Mouse (Mus musculus): ENCODE measurements around the gene Runx1. TPM values are rescaled to one million over a fixed set of nuclear protein-coding genes. Genes with fewer than 3 reads are reported as not detected.

The Runx1 gene
- polyA plus RNA-seq, 1 experiment from 2014 or later, result 4.5 TPM

DNA sequence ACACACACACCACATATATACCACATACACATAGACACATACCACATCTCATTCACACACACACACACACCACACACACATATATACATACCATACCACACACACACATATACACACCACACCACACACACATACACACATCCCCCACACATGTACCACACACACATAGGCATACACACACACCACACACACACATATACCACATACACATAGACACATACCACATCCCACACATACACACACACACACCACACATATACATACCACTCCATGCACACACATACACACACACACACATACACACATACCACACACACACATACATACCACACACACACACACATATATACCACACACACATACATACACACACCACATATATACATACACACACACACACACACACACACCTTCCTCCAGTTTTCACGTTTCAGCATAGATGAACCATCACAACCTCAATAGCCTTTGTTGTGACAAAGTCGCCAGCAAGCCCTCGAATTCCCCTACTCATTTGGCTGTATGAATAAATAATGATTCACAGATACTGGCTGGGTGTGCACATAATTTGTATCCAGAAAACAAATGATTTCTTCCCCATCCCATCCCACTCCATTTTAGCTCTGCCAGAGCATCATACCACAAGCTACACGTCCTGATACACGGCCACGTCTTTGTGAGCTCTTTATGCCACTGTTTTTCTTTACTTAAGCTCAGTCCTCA is 1.8 kb downstream of the Runx1 start:
- H3K27me3 ChIP-seq (replicated peaks), result no peaks in the 10 kb centered on the region
- H3K4me2 ChIP-seq (replicated peaks), result no peak overlapping the region
- no peak overlapping the region for H3K4me3 ChIP-seq
- WGBS, result 90% methylated on average over 6 of the region's 6 CpGs
- no peak overlapping the region for H3K27ac ChIP-seq
- H3K36me3 ChIP-seq, result no peaks in the 10 kb centered on the region
- H3K4me1 ChIP-seq, result peaks cover 14% of the 10 kb centered on the region
- ATAC-seq (ENCODE audit: low FRiP score, low read depth), result no peak
- no peak overlapping the region for H3K9ac ChIP-seq
- H3K9me3 ChIP-seq, result no peaks in the 10 kb centered on the region

DNA sequence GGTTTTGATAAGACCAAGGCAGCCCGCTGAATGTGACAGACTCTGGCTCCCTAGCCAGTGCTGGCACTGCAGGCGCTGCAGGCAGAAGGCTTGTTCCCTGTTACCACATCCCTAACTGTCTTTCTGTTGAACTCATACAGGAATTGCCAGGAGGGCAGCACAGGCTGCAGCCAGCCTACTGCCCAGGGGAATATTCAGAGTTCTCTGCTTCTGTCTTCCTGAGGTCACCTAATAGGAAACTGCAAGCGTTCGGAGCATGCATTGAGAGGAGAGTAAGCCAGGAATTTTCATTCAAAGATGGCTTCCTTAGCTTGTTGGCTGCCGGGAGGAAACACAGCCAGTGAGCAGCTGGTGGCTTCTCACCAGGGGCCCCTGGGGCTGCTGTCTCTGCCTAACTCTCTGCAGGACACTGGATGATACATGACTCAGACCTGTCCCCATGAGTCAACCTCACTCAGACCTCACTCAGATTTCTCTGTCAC is 2.5 kb downstream of the Runx1 start:
- Histone ChIP-seq H3K4me2 (replicated peaks) (no peak overlapping the region), H3K9me3 (no peaks in the 10 kb centered on the region), H3K27ac (no peak overlapping the region), H3K4me3 (no peak overlapping the region), H3K27me3 (replicated peaks) (no peaks in the 10 kb centered on the region), H3K36me3 (no peaks in the 10 kb centered on the region), H3K9ac (no peak overlapping the region), H3K4me1 (peaks cover 14% of the 10 kb centered on the region)
- no peak for ATAC-seq (ENCODE audit: low FRiP score, low read depth)
- WGBS, result 49% methylated on average over 5 of the region's 5 CpGs

DNA sequence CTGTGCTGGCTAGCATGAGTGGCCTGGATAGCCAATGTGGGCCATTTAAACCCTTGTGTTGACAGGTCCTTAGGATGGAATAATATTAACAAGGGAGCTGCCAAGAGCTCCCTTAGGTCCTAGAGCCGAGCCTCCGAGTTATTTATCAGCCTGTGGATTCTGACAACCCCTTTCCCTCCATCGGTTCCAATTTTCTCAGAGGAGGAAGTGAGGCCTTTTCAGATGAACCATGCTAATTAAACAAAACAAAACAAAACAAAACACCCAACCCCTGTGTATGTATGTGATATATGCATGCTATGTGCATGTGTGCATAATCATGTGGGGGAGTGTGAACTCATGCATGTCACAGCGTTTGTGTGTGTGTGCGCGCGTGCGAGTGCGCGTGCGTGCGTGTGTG is 3.3 kb downstream of the Runx1 start:
- no peaks in the 10 kb centered on the region for H3K27me3 ChIP-seq (replicated peaks)
- no peaks in the 10 kb centered on the region for H3K36me3 ChIP-seq
- no peaks in the 10 kb centered on the region for H3K9me3 ChIP-seq
- H3K27ac ChIP-seq, result no peak overlapping the region
- no peak overlapping the region for H3K9ac ChIP-seq
- 86% methylated on average over 12 of the region's 12 CpGs for WGBS
- peaks cover 14% of the 10 kb centered on the region for H3K4me1 ChIP-seq
- no peak overlapping the region for H3K4me2 ChIP-seq (replicated peaks)
- H3K4me3 ChIP-seq, result no peak overlapping the region
- no peak for ATAC-seq (ENCODE audit: low FRiP score, low read depth)

DNA sequence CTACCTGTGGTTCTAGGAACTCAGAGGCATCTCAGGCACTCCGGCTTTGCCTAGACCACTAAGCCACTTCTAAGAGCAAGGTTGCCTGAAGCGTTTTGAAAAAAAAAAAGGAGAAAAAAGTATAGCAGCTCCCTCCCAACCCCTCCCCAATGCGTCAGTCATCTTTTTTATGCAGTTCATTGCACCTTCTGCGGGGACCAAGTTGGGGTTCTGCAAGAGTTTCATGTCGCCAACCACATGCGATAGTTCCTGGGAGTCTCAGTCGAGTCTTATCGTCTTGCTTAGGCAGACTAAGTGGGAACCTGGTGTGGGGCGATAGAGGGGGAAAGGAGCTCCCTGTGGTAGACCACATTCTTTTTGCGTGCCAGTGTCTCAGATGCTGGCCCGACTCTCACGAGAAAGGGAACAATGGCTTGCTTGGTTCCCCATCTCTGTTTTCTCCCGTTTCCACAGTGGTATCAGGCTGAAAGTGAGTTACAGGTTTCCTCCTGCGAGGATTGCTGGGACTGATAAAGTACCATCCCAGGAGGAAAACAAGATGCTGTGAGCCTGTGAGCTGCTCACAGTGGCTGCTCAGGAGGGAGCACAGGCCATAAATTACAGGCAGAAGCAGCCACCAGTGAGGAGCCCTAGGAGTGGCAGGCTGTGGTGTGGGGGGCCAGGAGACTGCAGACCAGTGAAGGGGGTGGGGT is 3.9 kb downstream of the Runx1 start:
- H3K4me3 ChIP-seq, result no peak overlapping the region
- ATAC-seq (ENCODE audit: low FRiP score, low read depth), result no peak
- H3K9me3 ChIP-seq, result no peaks in the 10 kb centered on the region
- H3K9ac ChIP-seq, result no peak overlapping the region
- no peaks in the 10 kb centered on the region for H3K36me3 ChIP-seq
- 55% methylated on average over 14 of the region's 14 CpGs for WGBS
- H3K27ac ChIP-seq, result no peak overlapping the region
- H3K4me1 ChIP-seq, result peaks cover 14% of the 10 kb centered on the region
- H3K27me3 ChIP-seq (replicated peaks), result no peaks in the 10 kb centered on the region
- no peak overlapping the region for H3K4me2 ChIP-seq (replicated peaks)

DNA sequence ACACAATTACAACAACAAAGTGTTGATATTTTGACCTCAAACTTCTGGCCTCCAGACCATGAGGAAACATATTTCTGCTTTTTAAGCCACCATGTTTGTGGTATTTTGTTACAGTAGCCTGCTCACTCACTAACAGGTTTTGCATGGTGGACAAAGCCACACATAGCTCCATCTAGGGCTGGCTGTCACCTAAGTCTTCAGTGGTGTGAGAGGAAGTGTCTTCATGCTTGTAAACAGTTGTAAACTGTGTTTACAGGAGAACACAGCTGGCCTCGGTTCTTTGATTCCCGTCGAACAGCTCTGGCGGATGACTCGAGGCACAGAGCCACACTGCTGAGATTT is 4.4 kb downstream of the Runx1 start:
- Histone ChIP-seq H3K4me3 (no peak overlapping the region), H3K4me2 (replicated peaks) (no peak overlapping the region), H3K27ac (no peak overlapping the region), H3K9ac (no peak overlapping the region), H3K27me3 (replicated peaks) (no peaks in the 10 kb centered on the region), H3K4me1 (peaks cover 14% of the 10 kb centered on the region), H3K9me3 (no peaks in the 10 kb centered on the region), H3K36me3 (no peaks in the 10 kb centered on the region)
- no peak for ATAC-seq (ENCODE audit: low FRiP score, low read depth)
- 54% methylated on average over 5 of the region's 5 CpGs for WGBS

DNA sequence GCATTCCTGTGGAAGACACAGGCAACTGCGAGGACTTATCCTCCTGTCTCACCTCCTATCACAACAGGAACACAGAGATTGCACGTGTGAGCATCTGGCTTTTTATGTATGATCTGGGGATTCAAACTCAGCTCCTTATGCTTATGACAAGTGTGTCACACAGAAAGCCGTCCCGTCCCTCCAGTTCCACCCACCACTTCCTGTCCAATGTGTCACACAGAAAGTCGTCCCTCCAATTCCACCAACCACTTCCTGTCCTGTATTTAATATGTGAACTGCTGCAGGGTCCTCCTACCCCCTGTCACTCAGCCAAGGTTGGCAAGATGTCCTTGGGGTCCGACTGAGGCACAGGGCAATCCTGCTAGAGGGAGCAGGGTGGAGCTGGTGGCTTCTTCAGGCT is 5.5 kb downstream of the Runx1 start:
- Histone ChIP-seq H3K9ac (no peak overlapping the region), H3K27ac (no peak overlapping the region), H3K4me1 (peaks cover 14% of the 10 kb centered on the region), H3K27me3 (replicated peaks) (no peaks in the 10 kb centered on the region), H3K4me2 (replicated peaks) (no peak overlapping the region), H3K4me3 (no peak overlapping the region), H3K36me3 (no peaks in the 10 kb centered on the region), H3K9me3 (no peaks in the 10 kb centered on the region)
- ATAC-seq (ENCODE audit: low FRiP score, low read depth), result no peak
- WGBS, result 89% methylated on average over 6 of the region's 6 CpGs

DNA sequence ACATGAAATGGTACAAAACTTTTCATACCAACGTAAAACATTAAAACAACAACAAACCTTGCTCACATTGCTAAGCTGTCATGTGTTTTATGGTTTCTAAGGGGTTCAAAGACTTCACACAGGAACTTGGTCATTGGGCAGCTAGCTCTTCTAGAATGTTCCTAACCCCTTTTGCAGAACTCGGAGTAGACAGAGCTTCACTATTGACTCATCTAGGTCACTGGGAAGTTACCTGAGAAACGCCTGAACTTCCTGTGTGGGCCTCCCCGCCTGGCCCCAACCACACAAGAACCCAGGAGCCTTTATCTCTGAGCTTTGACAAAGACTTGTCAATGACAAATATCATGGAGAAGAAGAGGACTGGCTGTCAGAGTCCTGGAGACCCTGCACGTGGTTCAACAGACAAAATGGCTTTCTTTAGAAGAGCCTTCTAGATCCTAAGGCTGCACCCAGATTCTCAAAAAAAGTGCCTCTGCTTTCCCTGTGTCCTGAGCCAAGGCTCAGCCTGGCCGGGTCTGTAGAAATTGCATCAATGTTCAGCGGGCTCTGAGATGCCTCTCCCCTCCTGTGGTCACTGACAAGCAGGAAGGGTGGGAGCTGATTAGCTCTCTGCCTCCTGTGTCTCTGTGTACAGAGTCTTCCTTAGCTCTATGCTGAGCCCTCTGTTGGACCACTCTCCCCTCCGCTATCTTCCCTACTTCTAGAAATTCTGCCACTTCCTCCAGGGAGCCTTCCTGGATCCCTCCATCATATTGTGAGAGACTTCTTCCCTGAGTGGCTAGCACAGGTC is 7.3 kb downstream of the Runx1 start:
- Histone ChIP-seq H3K27ac (no peak overlapping the region), H3K4me1 (peaks cover 14% of the 10 kb centered on the region), H3K36me3 (no peaks in the 10 kb centered on the region), H3K4me3 (no peak overlapping the region), H3K27me3 (replicated peaks) (no peaks in the 10 kb centered on the region), H3K9ac (no peak overlapping the region), H3K9me3 (no peaks in the 10 kb centered on the region), H3K4me2 (replicated peaks) (no peak overlapping the region)
- ATAC-seq (ENCODE audit: low FRiP score, low read depth), result no peak
- WGBS, result 84% methylated on average over 8 of the region's 8 CpGs

DNA sequence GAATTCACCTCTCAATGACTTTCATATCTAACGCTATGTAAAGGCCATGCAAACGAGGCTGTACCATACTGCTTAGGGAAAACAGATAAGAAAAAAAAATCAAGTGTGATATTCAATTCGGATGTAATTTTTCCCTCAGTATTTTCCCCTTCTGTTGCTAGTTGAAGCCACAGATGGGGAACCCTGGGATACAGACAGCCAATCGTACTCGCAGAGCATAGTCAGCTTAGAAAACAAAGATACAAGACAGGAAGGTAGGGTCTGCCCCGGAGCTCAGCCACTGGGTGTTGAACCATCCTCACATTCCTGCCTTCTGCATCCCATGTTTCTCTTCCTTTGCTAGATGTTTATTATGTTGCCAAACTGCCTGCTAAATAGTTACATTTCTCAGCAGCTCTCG is 9.9 kb downstream of the Runx1 start:
- H3K9ac ChIP-seq, result no peak overlapping the region
- H3K9me3 ChIP-seq, result no peaks in the 10 kb centered on the region
- ATAC-seq (ENCODE audit: low FRiP score, low read depth), result no peak
- WGBS, result 91% methylated on average over 7 of the region's 7 CpGs
- H3K36me3 ChIP-seq, result no peaks in the 10 kb centered on the region
- H3K4me2 ChIP-seq (replicated peaks), result no peak overlapping the region
- no peak overlapping the region for H3K4me3 ChIP-seq
- no peaks in the 10 kb centered on the region for H3K4me1 ChIP-seq
- H3K27me3 ChIP-seq (replicated peaks), result no peaks in the 10 kb centered on the region
- no peak overlapping the region for H3K27ac ChIP-seq

DNA sequence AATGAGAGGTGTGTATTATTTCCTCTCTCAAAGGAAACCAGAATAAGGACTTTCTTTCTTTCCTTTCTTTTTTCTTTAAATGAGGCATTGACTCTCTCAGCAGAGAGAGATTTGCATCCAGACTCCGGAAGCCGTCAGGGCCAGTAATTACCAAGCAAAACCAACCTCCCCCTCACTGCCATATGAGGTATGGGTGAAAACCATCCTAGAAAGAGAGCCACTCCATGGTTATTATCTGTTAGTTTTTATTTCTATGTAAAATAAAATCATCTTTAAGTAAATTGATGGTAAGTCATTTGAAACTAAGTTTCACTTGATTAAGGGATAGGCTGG is 10.8 kb downstream of the Runx1 start:
- ATAC-seq (ENCODE audit: low FRiP score, low read depth), result no peak

DNA sequence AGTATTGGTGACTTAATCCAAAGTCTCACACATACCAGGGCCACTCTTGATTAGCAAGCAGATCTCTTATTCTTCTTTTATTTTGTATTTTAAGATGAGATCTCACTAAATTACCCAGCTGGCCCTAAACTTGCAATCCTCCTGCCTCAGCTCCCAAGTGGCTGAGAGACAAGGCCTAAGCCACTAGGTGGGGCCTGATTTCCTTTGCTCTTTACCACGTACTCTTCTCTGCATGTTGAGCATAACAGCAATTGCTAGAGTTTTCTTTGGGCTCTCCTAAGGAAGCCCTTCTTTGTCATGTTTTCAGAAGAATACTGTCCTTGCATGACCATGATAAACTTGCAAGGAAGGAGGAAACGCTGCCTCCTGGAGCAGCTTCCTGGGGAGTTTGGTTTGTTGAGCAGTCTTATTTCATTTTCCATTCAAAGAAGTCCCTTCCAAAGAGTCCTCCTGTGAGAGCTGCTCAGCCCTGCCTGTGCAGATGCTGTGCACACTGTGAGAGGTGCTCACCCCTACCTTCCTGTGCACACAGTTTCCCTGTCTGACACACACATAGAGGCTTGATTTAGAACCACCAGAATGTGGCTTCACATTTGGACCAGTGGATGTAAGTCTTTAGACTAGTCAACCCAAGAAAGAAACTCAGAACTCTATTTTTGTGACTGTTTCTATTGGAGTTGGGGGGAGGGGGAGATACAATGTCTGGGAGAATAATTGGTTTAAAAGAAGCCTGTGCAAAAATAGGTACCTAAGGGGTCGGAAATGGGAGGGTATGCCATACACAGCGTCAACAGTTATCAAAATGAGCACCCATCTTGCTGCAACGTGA is 11.4 kb downstream of the Runx1 start:
- no peak overlapping the region for H3K4me3 ChIP-seq
- ATAC-seq (ENCODE audit: low FRiP score, low read depth), result no peak
- no peaks in the 10 kb centered on the region for H3K9me3 ChIP-seq
- H3K4me1 ChIP-seq, result 0 out of 2 replicates have a peak, but pooled peaks cover under 1% of the 10 kb centered on the region
- no peak overlapping the region for H3K4me2 ChIP-seq (replicated peaks)
- no peaks in the 10 kb centered on the region for H3K36me3 ChIP-seq
- WGBS, result 76% methylated on average over 5 of the region's 5 CpGs
- no peaks in the 10 kb centered on the region for H3K27me3 ChIP-seq (replicated peaks)
- no peak overlapping the region for H3K9ac ChIP-seq
- no peak overlapping the region for H3K27ac ChIP-seq

More for the DNA sequence above, 10.8 kb downstream of the Runx1 start:
- Histone ChIP-seq H3K9me3 (no peaks in the 10 kb centered on the region), H3K27me3 (replicated peaks) (no peaks in the 10 kb centered on the region), H3K4me1 (no peaks in the 10 kb centered on the region), H3K36me3 (no peaks in the 10 kb centered on the region), H3K27ac (no peak overlapping the region), H3K4me2 (replicated peaks) (no peak overlapping the region), H3K9ac (no peak overlapping the region), H3K4me3 (no peak overlapping the region)
- WGBS, result 70% methylated on average over 2 of the region's 2 CpGs

DNA sequence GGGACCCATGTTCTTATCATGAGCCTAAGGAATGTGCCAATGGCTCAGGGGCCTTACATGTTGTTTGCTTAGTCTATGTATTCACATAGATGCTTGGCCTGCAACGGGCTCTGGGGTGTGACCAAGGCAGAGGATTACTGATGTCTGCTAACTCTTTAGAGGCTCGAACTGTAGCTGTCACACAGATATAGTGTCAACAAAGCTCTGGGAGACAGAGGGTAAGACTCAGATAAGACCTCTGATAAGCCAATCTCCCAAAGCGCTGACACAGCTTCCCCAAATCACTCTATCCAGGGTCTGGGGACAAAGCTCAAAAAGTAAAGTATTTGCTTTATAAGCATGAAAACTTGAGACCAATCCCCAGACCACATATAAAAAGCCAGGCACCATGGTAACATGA is 13.5 kb downstream of the Runx1 start:
- Histone ChIP-seq H3K27me3 (replicated peaks) (no peaks in the 10 kb centered on the region), H3K4me1 (0 out of 2 replicates have a peak, but pooled peaks cover 3% of the 10 kb centered on the region), H3K9me3 (no peaks in the 10 kb centered on the region), H3K4me3 (no peak overlapping the region), H3K27ac (no peak overlapping the region), H3K36me3 (no peaks in the 10 kb centered on the region), H3K9ac (no peak overlapping the region), H3K4me2 (replicated peaks) (no peak overlapping the region)
- no peak for ATAC-seq (ENCODE audit: low FRiP score, low read depth)
- 92% methylated on average over 3 of the region's 3 CpGs for WGBS
